Mouse (Mus musculus) heart, postnatal 36 days (tissue): ENCODE measurements around the gene Tesc. TPM values are rescaled to one million over a fixed set of nuclear protein-coding genes. Genes with fewer than 3 reads are reported as not detected.
A peak's percentile ranks its signal among the peaks of the same experiment; 100 is the strongest.

Experiments used
- DNase-seq, 2 experiments: peaks; one replicate each; pipeline ENCODE4 v3.0.0; 2021 to 2022
- intact Hi-C: fragments of 180-260 bp; cut with DNase I; formaldehyde crosslinking; loops from one replicate; pipeline ENCODE4 v1.15.1; 2025
- total RNA-seq, 2 experiments: library from RNA; stranded (reverse); gene quantifications; 2 replicates each; pipeline ENCODE4 v1.2.3; 2021

Gene Tesc
- total RNA-seq, 2 experiments from 2014 or later = 218 to 224 TPM

GRCm38 (mm10) chr5:118011796-118012195 lies 15.7 kb upstream of the Tesc start:
- no peak for DNase-seq

GRCm38 (mm10) chr5:118015028-118015427 lies 12.5 kb upstream of the Tesc start:
- peak; percentile 54 to 57 for DNase-seq
- intact Hi-C loops = no loop called here

More at GRCm38 (mm10) chr5:118011796-118012195, 15.7 kb upstream of the Tesc start:
- intact Hi-C loops = no loop called here

GRCm38 (mm10) chr5:118015669-118016068 lies 11.9 kb upstream of the Tesc start:
- DNase-seq = no peak
- intact Hi-C loops = no loop called here

GRCm38 (mm10) chr5:118017527-118017926 lies 10.0 kb upstream of the Tesc start:
- DNase-seq = no peak
- intact Hi-C loops = no loop called here

- no peak for DNase-seq
- intact Hi-C loops = no loop called here
Measured at GRCm38 (mm10) chr5:118019905-118020304, 7.6 kb upstream of the Tesc start.

GRCm38 (mm10) chr5:118023053-118023452 lies 4.5 kb upstream of the Tesc start:
- no peak for DNase-seq
- intact Hi-C loops = no loop called here

- intact Hi-C loops = no loop called here
- no peak for DNase-seq
Measured at GRCm38 (mm10) chr5:118025880-118026279, 1.7 kb upstream of the Tesc start.

- intact Hi-C loops = no loop called here
- DNase-seq = no peak
Measured at GRCm38 (mm10) chr5:118026343-118026742, 1.2 kb upstream of the Tesc start.

GRCm38 (mm10) chr5:118027101-118027697 lies 344 bp upstream of the Tesc start:
- intact Hi-C loops = no loop called here

GRCm38 (mm10) chr5:118028191-118029034 lies 870 bp downstream of the Tesc start:
- intact Hi-C loops = loop anchor here (2.0 kb wide), 1 partner anchor 30 kb away; no protein-coding TSS in a partner anchor
- DNase-seq = peak; percentile 25 to 52

More at GRCm38 (mm10) chr5:118027101-118027697, 344 bp upstream of the Tesc start:
- DNase-seq = no peak

- intact Hi-C loops = loop anchor here (2.0 kb wide), 1 partner anchor 30 kb away; no protein-coding TSS in a partner anchor
- DNase-seq = no peak
Measured at GRCm38 (mm10) chr5:118029035-118029408, 1.5 kb downstream of the Tesc start.

- intact Hi-C loops = loop anchor here (2.0 kb wide), 1 partner anchor 29 kb away; no protein-coding TSS in a partner anchor
- no peak for DNase-seq
Measured at GRCm38 (mm10) chr5:118029420-118029819, 1.9 kb downstream of the Tesc start.

GRCm38 (mm10) chr5:118030022-118030675 lies 2.6 kb downstream of the Tesc start:
- intact Hi-C loops = no loop called here
- no peak for DNase-seq

- DNase-seq = no peak
- intact Hi-C loops = no loop called here
Measured at GRCm38 (mm10) chr5:118031059-118031458, 3.5 kb downstream of the Tesc start.

GRCm38 (mm10) chr5:118031508-118031907 lies 4.0 kb downstream of the Tesc start:
- no peak for DNase-seq
- intact Hi-C loops = no loop called here

GRCm38 (mm10) chr5:118033328-118033727 lies 5.8 kb downstream of the Tesc start:
- no peak for DNase-seq
- intact Hi-C loops = no loop called here

GRCm38 (mm10) chr5:118033740-118034139 lies 6.2 kb downstream of the Tesc start:
- intact Hi-C loops = no loop called here
- DNase-seq = no peak

GRCm38 (mm10) chr5:118034632-118035031 lies 7.1 kb downstream of the Tesc start:
- intact Hi-C loops = no loop called here
- no peak for DNase-seq

- intact Hi-C loops = no loop called here
- no peak for DNase-seq
Measured at GRCm38 (mm10) chr5:118035786-118036185, 8.2 kb downstream of the Tesc start.

- DNase-seq = no peak
- intact Hi-C loops = no loop called here
Measured at GRCm38 (mm10) chr5:118036888-118037797, 9.6 kb downstream of the Tesc start.
